Mouse (Mus musculus): ENCODE results near the gene Vtcn1. TPM values are rescaled to one million over a fixed set of nuclear protein-coding genes. Genes with fewer than 3 reads are reported as not detected.

Vtcn1 gene
- total RNA-seq, 1 experiment from 2014 or later = 0.23 TPM

Other genes with a start within 250 kb of the Vtcn1 start
- 94.5 and 97.1 TPM in 2 replicates for gene Man1a2, start 140.0 kb upstream of the Vtcn1 start, total RNA-seq (2017)
- 2.2 and 3.1 TPM in 2 replicates for gene Trim45, start 96.7 kb downstream of the Vtcn1 start, total RNA-seq (2017)
- gene Ttf2, start 144.2 kb downstream of the Vtcn1 start, total RNA-seq (2017) = 10.8 and 11.9 TPM in 2 replicates
- 264 and 265 TPM in 2 replicates for gene Cd101, start 204.1 kb downstream of the Vtcn1 start, total RNA-seq (2017)

Measured in neutrophil, adult 5-6 weeks (primary cell).